Mouse (Mus musculus): ENCODE results near the gene Snx29. TPM values are rescaled to one million over a fixed set of nuclear protein-coding genes. Genes with fewer than 3 reads are reported as not detected.

Gene Snx29
- total and polyA plus RNA-seq, 2 experiments from 2014 or later, result 8.2 to 18.7 TPM

DNA sequence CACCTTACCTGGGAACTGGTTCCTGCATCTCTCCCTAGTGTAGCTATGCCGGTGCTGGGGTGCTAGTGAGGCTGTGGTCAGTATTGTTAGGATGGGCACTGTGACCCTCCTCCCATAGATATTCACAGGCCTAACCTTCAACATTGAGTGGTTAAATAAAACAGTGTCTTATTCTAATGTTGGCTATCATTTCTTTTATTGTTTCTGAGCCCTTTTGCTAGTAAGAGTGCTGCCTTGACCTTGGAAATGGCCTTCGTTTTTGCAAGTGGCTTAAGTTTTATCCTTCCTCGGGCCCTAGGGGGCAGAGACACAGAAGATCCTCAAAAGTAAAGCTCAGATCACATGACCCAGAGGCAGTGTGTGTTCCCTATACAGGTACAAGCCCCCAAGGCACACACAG is 374.1 kb downstream of the Snx29 start:
- no peaks in the 10 kb centered on the region for H3K36me3 ChIP-seq (ENCODE audit: insufficient read depth, low read length)
- H3K4me2 ChIP-seq (ENCODE audit: low read depth, low read length), result no peak overlapping the region
- no peak for TF ChIP-seq CTCF (IDR thresholded peaks at IDR 0.05; ENCODE audit: low read depth)
- no peaks in the 10 kb centered on the region; the same call in 1 of the 2 replicates for H3K4me1 ChIP-seq (ENCODE audit: insufficient read depth, low read length)
- no peak overlapping the region for H3K9ac ChIP-seq (replicated peaks; ENCODE audit: low read length)
- H3K9me3 ChIP-seq (ENCODE audit: low read length), result no peaks in the 10 kb centered on the region
- 68% methylated on average over 3 of the region's 3 CpGs for WGBS
- no peaks in the 10 kb centered on the region for H3K27me3 ChIP-seq (ENCODE audit: insufficient read depth, low read length)
- H3K27ac ChIP-seq, result no peak overlapping the region
- ATAC-seq (no peak), DNase-seq (ENCODE audit: low spot score) (no peak)
- H3K4me3 ChIP-seq (ENCODE audit: low read length), result no peak overlapping the region

DNA sequence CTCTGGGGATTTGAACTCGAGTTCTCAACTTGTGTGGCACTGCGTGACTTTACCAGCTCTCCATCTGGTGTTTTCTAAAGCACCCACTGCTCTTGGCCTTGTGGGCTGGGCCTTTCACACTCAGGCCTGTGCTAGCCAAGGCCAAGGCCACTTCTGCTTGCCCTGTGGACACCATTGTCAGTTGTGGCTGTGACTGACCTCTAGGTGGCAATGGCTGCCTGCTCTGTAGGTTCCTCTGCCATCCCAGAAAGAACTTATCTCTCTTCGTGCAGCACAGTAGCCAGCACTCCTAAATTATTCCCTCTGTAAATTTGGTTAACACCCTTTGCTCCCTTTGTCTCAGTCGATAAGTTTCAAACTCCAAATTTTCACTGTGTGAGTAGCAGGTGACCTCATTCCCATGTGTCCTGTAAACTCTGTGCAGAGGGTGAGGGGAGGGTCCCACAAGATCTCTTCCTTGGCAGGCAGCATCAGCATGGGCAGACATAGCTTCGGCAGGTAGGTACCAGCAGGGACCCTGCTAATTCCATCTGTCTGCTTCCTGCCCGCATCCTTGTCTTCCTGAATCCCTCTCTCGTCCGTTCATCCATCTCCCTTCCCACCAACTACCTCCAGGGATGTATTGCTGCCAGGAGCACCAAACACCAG is 375.1 kb downstream of the Snx29 start:
- TF ChIP-seq CTCF (IDR thresholded peaks at IDR 0.05; ENCODE audit: low read depth), result peak; percentile 93
- Histone ChIP-seq H3K27me3 (ENCODE audit: insufficient read depth, low read length) (no peaks in the 10 kb centered on the region), H3K36me3 (ENCODE audit: insufficient read depth, low read length) (no peaks in the 10 kb centered on the region), H3K27ac (no peak overlapping the region), H3K4me2 (ENCODE audit: low read depth, low read length) (no peak overlapping the region), H3K4me1 (ENCODE audit: insufficient read depth, low read length) (no peaks in the 10 kb centered on the region), H3K9me3 (ENCODE audit: low read length) (no peaks in the 10 kb centered on the region), H3K4me3 (ENCODE audit: low read length) (no peak overlapping the region), H3K9ac (replicated peaks; ENCODE audit: low read length) (no peak overlapping the region)
- 50% methylated on average over 8 of the region's 8 CpGs for WGBS
- DNase-seq (ENCODE audit: low spot score), result peak; percentile 77
- peak; percentile 90 for ATAC-seq

DNA sequence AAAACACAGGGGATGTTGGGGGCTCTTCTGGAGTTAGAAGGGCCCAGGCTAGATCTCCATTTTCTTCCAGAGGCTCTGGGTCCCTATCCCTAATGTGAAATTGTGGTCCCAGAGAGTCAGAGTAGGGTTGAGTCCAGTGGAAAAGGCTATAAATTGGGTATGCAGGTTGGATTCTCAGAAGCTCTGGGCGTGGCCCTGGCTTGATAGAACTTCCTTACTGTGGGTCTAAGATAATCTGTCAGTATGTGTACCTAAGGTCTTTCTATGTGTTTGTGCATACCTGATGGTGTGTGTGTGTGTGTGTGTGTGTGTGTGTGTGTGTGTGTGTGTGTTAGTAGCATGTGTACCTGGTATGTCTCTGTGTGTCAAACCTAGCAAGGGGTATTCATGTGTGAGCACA is 378.9 kb downstream of the Snx29 start:
- 100% methylated on average over 1 of the region's 1 CpGs for WGBS
- no peak overlapping the region for H3K4me2 ChIP-seq (ENCODE audit: low read depth, low read length)
- 0 out of 2 replicates have a peak, but pooled peaks cover 5% of the 10 kb centered on the region for H3K4me1 ChIP-seq (ENCODE audit: insufficient read depth, low read length)
- H3K9me3 ChIP-seq (ENCODE audit: low read length), result no peaks in the 10 kb centered on the region
- TF ChIP-seq CTCF (IDR thresholded peaks at IDR 0.05; ENCODE audit: low read depth), result no peak
- DNase-seq (ENCODE audit: low spot score), result no peak
- no peaks in the 10 kb centered on the region for H3K27me3 ChIP-seq (ENCODE audit: insufficient read depth, low read length)
- H3K36me3 ChIP-seq (ENCODE audit: insufficient read depth, low read length), result no peaks in the 10 kb centered on the region
- no peak for ATAC-seq
- H3K9ac ChIP-seq (replicated peaks; ENCODE audit: low read length), result no peak overlapping the region
- no peak overlapping the region for H3K4me3 ChIP-seq (ENCODE audit: low read length)
- no peak overlapping the region for H3K27ac ChIP-seq

DNA sequence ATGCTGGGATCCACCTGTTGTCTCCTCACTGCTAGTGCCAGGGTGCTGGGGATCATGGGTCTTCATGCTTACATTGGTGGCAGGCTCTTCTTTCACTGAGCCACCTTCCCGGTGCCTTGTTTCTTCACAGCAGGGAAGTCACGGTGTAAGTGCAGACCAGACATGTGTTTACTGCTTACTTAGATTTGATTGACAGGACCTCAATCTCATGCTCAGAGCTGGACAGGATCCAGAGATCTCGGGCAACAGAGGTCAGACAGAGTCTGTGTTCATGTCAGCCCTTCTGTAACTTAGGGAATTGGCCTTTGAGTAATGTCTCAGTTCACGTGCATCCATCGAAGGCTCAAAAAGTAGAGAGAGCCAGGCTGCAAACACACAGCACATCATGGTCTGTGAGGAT is 381.4 kb downstream of the Snx29 start:
- no peaks in the 10 kb centered on the region for H3K27me3 ChIP-seq (ENCODE audit: insufficient read depth, low read length)
- 37% methylated on average over 5 of the region's 5 CpGs for WGBS
- TF ChIP-seq CTCF (IDR thresholded peaks at IDR 0.05; ENCODE audit: low read depth), result no peak
- no peaks in the 10 kb centered on the region for H3K9me3 ChIP-seq (ENCODE audit: low read length)
- no peak overlapping the region for H3K9ac ChIP-seq (replicated peaks; ENCODE audit: low read length)
- DNase-seq (ENCODE audit: low spot score) (no peak), ATAC-seq (no peak)
- no peak overlapping the region for H3K4me3 ChIP-seq (ENCODE audit: low read length)
- H3K4me2 ChIP-seq (ENCODE audit: low read depth, low read length), result no peak overlapping the region
- 0 out of 2 replicates have a peak, but pooled peaks cover 5% of the 10 kb centered on the region for H3K4me1 ChIP-seq (ENCODE audit: insufficient read depth, low read length)
- H3K36me3 ChIP-seq (ENCODE audit: insufficient read depth, low read length), result no peaks in the 10 kb centered on the region
- H3K27ac ChIP-seq, result no peak overlapping the region

DNA sequence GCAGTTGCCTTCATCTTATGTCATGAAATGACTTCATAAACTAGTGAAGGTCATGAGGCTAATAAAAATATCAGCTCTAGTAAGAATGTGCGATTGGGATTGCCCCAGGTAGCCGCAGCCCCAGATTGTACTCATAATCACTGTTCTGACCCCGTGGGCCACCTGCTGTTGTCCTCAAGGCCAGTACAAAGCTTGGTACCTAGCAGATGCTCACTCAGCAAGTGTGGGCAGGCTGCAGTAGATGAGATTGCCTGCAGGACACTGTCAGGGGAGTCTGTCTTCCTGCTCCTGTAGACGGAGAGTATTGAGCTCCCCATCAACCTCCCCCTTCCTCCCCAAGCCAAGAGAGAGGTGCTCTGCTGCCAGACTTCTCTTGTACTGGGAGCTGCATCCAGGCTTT is 382.7 kb downstream of the Snx29 start:
- Histone ChIP-seq H3K9me3 (ENCODE audit: low read length) (no peaks in the 10 kb centered on the region), H3K36me3 (ENCODE audit: insufficient read depth, low read length) (no peaks in the 10 kb centered on the region), H3K9ac (replicated peaks; ENCODE audit: low read length) (no peak overlapping the region), H3K4me3 (ENCODE audit: low read length) (no peak overlapping the region), H3K4me1 (ENCODE audit: insufficient read depth, low read length) (0 out of 2 replicates have a peak, but pooled peaks cover 9% of the 10 kb centered on the region), H3K27me3 (ENCODE audit: insufficient read depth, low read length) (no peaks in the 10 kb centered on the region), H3K27ac (no peak overlapping the region), H3K4me2 (ENCODE audit: low read depth, low read length) (no peak overlapping the region)
- WGBS, result 59% methylated on average over 4 of the region's 4 CpGs
- DNase-seq (ENCODE audit: low spot score) (no peak), ATAC-seq (no peak)
- TF ChIP-seq CTCF (IDR thresholded peaks at IDR 0.05; ENCODE audit: low read depth), result no peak

DNA sequence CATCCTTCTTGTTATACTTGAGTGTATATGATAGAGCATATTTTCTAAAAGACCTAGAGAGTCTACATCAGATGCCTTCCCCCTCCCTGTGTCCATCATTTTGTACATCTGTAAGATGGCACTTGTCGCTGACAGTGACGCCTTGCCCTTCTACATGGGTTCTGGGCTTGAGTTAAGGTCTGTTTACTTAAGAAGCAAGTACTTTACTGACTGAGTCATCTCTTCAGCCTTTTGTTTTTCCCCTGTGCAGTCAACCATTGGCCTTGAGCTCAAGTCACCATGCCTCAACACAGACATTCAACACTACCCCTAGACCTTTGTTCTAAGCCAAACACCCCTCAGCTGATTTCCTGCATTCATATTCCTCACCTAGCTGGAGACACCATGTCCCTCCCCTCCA is 385.4 kb downstream of the Snx29 start:
- no peaks in the 10 kb centered on the region for H3K36me3 ChIP-seq (ENCODE audit: insufficient read depth, low read length)
- H3K4me3 ChIP-seq (ENCODE audit: low read length), result no peak overlapping the region
- no peaks in the 10 kb centered on the region for H3K27me3 ChIP-seq (ENCODE audit: insufficient read depth, low read length)
- no peak for DNase-seq (ENCODE audit: low spot score)
- no peak overlapping the region for H3K4me2 ChIP-seq (ENCODE audit: low read depth, low read length)
- 0 out of 2 replicates have a peak, but pooled peaks cover 9% of the 10 kb centered on the region for H3K4me1 ChIP-seq (ENCODE audit: insufficient read depth, low read length)
- no peak for TF ChIP-seq CTCF (IDR thresholded peaks at IDR 0.05; ENCODE audit: low read depth)
- ATAC-seq, result no peak
- H3K27ac ChIP-seq, result no peak overlapping the region
- 98% methylated on average over 2 of the region's 2 CpGs for WGBS
- no peaks in the 10 kb centered on the region for H3K9me3 ChIP-seq (ENCODE audit: low read length)
- H3K9ac ChIP-seq (replicated peaks; ENCODE audit: low read length), result no peak overlapping the region

DNA sequence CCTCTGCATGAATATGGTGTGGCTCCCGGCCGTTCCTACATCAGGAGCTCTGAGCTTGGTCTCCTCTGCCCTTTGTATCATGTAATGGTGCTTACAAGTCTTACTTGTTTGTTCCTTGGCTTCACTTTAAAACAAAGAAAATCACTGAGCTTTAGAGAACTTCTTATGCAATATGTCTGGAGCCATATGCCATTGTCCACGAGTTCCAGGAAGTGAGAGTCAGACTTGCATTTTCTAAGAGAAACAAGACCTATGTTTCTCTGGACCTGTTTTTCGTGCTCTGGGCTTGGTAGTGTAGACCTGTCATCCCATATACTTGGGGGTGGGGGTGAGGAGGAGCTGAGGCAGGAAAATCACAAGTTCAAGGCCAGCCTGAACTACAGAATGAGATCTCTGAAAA is 386.7 kb downstream of the Snx29 start:
- peaks cover 11% of the 10 kb centered on the region; the same call in 1 of the 2 replicates for H3K4me1 ChIP-seq (ENCODE audit: insufficient read depth, low read length)
- H3K4me3 ChIP-seq (ENCODE audit: low read length), result no peak overlapping the region
- no peak overlapping the region for H3K4me2 ChIP-seq (ENCODE audit: low read depth, low read length)
- no peak for DNase-seq (ENCODE audit: low spot score)
- H3K27ac ChIP-seq, result no peak overlapping the region
- no peaks in the 10 kb centered on the region for H3K27me3 ChIP-seq (ENCODE audit: insufficient read depth, low read length)
- TF ChIP-seq CTCF (IDR thresholded peaks at IDR 0.05; ENCODE audit: low read depth), result no peak
- ATAC-seq, result no peak
- no peaks in the 10 kb centered on the region for H3K36me3 ChIP-seq (ENCODE audit: insufficient read depth, low read length)
- 79% methylated on average over 4 of the region's 4 CpGs for WGBS
- H3K9me3 ChIP-seq (ENCODE audit: low read length), result no peaks in the 10 kb centered on the region
- no peak overlapping the region for H3K9ac ChIP-seq (replicated peaks; ENCODE audit: low read length)
